Mouse (Mus musculus): ENCODE results near the gene Naf1. TPM values are rescaled to one million over a fixed set of nuclear protein-coding genes. Genes with fewer than 3 reads are reported as not detected.

Gene Naf1
- 5.1 and 7.1 TPM in 2 replicates for total RNA-seq (2023)

DNA sequence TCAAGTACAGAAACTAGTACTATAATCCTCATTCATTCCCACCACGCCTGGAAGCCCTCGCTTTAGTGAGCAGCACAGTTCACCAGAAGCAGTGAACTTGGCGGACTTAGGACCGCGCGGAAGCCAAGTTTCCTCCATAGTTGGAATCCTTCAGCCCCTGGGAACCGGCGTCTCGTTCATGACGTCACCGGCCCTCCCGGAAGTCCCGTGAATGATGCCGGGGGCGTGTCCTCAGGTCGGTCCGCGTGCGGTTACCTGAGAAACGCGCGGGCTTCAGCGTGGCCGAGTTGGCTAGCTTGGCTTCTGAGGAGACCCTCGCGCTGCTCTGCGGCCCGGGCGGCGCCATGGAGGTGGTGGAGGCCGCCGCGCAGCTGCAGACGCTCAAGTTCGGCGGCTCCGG lies at the start of gene Naf1:
Gene Naf1, plus strand, starts transcription at position 195 of the 400 bp plus-strand sequence.

Other genes starting within 250 kb of the Naf1 start
- not detected in 2 replicates for gene Npy5r, start 172.1 kb upstream of the Naf1 start, total RNA-seq (2023)
- gene Npy1r, start 163.0 kb upstream of the Naf1 start, total RNA-seq (2023), result not detected in 2 replicates

All from neutrophil, adult 65 days (primary cell).